Mouse (Mus musculus): ENCODE data around the gene Krt76.

Gene Krt76

DNA sequence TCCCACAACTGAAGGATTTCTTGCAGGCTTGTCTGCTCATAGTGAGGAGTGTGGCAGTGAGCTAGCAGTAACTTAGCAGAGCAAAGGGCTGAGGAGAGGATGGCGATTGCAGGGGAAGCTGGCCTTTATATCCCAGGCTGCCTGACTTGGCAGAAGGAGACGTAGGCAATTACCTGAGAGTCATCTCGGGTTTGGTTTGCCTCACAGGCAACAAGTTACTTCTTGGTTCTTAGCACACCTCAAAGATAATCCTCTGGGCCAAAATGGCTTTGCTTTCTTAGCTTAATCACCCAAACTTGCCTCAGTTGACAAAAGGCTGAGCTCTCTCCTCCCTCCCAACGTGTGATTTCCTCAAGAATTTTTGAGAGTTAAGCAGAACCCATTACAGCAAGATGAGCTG lies at the start of gene Krt76:
Gene Krt76 (minus strand): TSS at position 101 of the 400 bp plus-strand sequence.
- no peak for DNase-seq

DNA sequence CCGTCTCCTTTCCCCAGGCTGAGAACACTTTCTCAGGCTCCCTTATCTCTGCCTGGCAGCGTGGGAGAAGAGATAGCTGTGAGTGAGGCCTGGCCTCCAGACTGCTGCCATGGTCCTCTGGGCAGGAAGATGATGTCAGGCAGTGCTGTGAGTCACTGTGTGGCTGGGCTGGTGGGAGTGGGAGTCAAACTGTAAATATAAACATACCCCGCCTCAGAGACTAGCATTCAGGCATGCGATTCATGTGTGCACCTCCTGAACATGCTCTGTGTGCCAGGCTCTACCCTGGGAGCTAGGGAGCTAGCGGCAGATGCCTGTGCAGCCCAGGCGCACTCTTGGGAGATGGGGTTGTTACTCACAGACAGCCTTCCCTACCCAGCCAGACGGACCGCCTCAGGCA lies 49.2 kb upstream of the Krt76 start:
- no peak for DNase-seq

DNA sequence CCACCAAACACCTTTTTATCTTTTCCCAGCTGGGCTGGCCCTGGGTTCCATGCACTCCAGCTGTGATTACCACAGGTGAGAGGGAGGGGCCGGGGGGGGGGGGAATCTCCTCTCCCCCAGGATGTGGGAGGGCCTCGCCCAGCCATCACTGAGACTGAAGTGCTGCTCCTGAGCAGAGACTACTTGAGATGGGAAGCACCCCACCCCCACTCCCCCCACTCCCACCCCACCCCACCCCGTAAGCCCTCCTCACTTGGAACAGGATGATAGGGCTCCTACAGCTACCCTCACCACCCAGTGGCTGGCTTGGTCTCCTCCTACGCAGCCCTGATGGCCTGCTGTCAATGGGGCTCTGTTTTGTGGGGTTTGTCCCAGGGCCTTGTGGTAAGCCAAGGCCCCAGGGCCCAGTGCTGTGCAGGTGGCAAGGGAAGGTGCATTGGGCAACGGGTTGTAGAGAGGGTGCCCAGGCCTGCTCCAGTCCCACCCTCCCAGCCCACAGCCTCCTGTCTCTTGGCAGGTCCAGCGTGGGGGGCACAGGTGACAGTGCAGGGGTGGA lies 47.6 kb upstream of the Krt76 start, which contains the start of gene Krt79:
Gene Krt79 (minus strand): TSS at position 51 of the 556 bp plus-strand sequence.
- DNase-seq, result no peak

DNA sequence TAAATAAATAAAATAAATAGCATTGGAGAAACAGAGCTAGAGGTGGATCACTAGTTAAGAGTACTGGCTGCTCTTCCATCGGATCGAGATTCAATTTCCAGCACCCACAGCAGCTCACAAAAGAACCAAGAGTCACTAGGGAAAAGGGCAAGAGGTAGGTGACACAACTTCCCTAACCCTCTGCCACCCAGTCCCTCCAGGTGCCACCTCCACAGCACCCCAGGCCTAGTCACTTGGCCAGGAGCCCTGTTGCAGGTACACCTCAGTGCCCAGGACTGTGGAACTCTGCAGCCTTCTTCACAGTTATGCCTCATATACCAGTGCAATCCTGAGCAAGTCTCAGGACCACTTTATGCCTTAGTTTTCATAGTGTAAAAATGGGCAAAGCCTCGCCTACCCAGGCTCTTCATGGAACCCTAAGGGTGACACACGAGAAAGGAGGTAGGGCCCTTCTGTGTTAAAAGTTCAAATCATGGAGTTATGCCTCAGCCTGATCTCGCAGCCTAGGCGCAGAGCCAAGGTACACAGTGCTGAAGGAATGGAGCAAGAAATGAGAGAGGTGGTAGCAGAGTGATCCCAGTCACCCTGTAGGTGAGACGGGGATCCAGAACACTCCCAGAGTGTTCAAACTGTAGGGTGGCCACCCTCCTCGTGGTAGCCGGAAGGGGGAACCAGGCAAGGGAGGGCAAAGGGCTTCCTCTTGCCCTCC lies 46.0 kb upstream of the Krt76 start:
- DNase-seq, result no peak

DNA sequence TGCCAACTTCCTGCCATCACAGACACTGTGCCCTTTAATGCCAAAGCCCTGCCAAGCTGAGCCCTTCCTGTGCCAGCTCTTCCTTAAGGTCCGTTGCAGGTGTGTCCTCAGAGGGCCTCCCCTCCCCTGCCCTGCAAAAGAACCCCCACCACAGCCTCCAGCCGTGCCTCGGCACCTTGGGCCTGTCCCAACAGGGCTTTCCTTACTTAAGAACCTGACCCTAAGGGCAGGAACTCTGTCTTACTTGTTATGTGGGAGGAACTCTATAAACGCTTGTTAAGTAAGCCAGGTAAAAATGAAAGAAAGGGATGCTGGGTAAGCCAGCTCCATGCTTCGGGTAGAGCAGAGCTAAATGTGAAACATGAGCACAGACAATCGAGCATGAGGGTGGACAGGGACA lies 40.3 kb upstream of the Krt76 start:
- no peak for DNase-seq

DNA sequence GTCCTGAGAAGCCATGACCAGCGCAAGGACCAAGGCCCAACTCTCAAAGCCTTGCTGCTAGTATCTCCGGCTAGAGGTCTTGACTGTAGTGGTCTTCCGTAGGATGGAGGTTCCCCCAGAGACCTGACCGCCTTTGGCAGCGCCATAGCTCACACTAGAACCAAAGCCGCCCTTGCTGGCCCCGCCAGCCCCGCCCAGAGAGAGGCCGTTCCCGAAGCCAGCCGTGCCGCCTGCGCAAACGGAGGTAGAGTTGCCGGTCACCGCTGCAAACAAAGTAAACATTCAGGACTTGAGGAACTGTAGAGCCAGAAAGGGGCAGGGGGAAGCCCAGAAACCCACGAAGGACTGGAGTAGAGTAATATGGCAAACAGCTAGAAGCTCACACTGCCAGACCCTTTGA lies 36.9 kb upstream of the Krt76 start:
- DNase-seq, result no peak

DNA sequence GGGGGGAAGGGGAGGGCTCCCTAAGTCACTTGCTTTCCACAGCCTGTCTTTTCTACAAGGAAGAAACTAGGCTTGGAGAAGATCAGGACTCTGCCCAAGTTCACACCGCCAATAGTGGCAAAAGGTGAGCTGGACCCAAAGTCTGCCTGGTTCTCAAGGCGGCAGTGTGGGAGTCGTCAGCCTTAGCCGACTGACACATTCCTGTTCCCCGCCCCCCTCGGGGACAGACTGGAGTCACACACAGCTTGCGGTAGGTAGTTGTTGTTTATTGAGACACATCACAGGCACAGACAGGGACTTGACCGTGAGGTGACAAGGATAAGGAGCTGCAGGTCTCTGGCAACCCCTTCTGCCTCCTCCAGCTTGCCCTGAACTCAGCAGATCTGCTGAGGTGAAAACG lies 36.4 kb upstream of the Krt76 start:
- no peak for DNase-seq

DNA sequence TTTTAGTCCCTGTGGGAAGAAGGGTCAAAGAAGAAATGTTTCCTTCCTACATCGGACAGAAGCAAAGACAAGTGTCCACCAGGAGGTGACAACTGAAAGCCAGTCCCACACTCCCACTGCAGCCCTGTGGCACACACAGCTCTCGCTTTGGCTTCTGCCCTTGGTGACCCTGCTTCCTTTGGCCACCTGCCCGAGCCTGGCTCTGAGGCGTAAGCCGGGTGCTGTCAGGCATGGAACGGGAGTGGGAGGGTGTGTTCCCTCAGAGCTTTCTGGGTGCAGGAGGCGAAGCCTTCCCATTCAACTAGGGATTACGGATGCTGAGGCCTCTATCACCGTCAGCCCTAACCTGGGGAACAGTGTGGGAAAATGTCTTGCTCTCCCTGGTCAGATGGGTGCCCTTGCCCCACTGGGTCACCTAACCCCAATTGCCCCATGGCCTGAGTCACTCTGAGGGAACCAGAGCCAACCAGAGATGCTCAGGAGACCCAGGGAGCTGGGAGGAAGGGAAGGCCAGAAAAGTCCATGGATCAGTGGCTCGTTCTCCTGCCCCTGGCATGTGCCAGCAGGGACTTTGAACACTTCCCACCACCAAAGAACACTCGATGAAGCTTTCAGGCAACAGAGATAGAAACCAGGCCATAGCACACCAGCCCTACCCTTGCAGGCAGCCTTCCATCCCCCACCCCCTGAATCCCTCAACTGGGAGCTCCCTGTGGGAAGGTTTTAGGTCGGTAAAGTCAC lies 34.8 kb upstream of the Krt76 start:
- no peak for DNase-seq

DNA sequence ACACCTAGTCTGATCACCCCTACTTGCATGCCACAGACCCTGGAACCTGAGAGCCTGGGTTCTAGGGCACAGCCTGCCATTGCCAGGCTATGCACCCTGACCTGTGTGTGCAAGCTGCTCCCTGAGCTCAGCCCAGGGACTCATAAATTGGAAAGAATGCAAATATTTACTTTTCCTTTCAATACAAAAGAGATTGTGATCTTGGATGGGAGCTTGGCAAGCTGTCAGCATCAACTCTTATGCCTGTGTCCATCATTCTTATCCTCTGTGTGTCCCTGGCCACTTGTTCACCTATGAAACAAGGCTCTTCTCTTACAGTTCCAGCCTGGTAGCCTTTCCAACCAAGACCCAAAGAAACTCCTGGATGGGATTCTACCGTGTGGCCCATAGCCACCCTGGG lies 32.3 kb upstream of the Krt76 start:
- DNase-seq, result no peak

DNA sequence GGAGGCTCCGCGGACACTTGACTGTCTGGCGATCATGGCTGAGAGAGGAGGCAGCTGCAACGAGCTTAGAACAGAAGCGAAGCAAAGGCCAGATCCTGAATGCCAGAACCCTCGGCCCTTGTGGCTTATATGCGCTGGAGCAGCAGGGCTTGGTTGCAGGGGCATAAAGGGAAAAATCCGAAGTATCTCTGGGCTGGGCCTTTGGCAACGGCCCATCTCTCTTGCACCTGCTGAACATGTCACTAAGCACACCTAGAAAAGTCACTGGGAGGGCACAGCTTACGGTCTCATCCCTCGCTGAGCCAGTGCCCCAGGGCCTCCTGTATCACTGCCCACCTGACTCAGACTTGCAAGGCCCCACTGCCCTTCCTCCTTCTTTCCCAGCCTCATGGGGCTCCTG lies 31.9 kb upstream of the Krt76 start, which contains the start of gene Krt4:
Gene Krt4 (minus strand): TSS at position 101 of the 400 bp plus-strand sequence.
- no peak for DNase-seq

DNA sequence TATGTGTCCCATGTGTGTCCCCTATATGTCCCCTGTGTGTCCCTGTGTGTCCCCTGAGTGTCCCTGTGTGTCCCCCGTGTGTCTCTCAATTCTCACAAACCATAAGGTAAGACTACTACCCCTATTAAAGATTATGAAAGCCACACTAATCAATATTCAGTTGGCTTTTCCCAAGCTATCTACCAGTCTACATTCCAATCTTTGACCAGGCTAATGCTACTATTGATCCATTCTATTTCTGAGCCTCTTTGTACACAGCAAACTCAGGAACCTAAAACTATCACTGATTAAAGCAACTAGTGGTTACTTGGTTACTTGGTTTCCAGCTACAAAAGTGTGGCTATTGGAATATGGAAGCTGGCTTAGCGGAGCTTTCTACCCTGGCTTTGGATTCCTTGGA lies 29.6 kb upstream of the Krt76 start:
- no peak for DNase-seq

DNA sequence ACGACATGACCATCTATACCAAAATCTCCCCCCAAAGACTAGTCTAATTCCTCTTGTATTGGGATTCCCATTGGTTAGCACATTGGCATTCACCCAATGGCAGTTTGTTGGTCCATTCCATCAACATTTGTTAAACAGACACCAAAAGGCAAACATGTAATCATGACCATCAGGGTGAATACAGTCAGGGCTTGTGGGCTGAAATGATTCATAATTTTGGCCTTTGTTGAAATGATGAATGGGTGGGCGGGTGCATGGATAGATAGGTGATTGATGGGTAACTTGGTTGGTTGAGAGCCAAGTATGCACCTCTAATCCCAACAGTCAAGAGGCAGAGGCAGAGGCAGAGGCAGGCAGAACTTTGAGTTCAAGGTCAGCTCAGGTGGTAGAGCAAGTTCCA lies 23.4 kb upstream of the Krt76 start:
- no peak for DNase-seq

DNA sequence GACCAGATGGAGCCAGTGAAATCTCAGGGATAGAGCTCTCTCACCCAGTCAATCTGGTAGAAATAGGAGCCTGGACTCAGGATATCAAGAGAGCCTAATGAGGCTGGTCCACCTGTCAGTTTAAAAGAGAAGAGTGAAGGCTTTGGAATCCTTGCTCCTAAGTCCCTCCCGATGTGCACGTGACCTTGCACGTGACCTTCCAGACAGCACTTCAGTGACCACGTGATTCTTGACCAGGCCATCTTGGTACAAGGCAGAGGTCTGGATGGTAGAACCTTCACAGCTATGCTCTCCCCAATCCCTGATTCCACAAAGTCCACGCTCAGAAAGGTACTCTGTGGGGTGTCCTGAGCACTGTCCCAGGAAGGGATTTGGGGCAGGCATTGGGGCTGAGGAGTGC lies 12.1 kb upstream of the Krt76 start:
- DNase-seq, result no peak

DNA sequence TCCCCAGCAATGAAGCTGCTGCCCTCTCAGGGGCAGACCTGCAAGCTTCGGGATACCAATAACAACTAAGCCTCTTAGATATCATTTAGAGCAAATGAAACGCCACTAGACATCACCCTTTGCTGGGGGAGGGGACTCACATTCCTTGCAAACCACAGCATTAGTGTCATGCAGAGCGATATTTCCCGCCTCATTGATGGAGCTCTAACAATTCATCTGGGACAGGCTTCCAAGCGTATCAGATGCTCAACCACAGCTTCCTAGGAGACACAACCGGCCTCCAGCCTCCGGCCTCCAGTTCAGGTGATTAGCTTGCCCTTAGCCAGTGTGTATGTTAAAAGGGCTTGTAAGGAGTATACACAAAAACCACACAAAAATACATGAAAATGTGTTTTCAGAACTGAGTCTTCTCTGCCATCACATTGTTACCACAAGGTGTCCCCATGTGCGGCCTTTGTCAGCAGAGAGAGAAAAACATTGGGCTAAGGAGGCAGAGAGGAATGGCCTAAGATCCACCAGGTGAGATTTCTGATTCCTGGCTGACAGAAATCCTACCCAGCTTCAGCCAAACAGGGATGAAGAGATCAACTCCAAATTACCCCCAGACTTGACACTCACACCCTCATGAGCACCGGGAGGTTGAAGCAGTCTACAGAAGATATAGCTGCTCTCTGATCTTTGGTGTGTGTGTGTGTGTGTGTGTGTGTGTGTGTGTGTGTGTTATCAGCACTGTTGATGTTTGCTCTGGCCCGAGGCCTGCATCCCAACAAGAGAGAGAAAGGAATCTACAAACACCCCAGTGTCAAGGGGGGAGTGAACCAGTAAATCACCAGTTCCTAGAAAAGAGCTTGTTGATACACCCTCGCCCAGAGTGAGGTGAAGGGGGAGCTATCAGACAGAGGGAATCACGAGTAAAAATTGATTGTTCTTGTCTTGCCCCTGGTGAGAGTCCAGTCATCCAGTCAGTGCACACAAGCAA lies 9.7 kb upstream of the Krt76 start:
- DNase-seq, result no peak

DNA sequence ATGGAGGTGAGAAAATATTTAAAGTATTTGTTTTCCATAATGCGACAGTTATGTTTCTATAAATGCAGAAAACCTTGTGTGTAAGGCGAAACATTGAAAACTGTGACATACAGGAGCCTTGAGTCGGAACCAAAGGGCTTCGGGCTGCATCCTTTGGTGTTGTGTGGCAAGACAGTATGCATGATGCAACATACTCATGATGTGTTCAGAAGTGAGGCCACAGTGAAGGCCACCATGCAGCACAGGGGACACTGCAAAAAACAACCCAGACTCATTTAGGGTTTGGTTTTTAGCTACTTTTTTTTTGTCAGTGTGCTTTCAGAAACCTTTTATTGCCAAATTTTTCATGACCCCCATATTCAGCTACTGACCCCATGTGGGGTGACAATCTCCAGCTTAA lies 2.5 kb upstream of the Krt76 start:
- no peak for DNase-seq

DNA sequence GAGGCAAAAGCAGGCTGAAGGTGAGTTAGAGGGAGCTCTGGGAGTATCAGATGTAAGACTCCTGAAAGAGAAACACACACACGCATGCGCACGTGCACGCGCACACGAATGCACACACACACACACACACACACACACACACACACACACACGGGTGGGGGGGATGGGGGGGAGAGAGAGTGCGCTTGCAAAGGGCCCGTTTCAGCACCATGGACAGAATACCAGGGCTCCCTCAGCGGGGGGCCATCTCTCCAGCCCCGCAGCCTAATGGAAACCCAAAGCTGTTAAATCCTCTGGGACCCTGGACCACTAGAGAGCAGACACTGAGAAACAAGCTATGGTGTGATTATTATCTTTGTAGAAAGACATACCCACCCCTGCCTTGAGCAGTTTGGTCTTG lies 12.9 kb downstream of the Krt76 start:
- DNase-seq, result no peak

DNA sequence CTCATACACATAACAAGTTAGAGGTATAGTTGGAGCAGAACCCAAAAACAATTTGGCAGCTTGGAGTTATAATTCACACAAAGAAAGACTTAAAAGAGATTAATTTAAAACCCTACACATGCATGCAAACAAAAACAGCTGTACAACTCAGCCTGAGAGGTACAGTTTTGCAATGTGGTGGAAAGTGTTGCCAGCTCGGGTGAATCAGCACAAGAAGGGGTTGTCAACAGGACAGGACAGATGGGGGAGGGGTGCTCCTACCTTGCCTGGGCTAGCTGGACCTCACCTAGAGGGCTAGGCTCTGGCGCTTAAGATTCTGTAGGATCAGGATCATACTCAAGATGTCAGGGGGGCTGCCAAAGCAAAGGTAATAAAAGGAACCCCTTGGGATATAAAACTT lies 14.7 kb downstream of the Krt76 start:
- DNase-seq, result no peak

DNA sequence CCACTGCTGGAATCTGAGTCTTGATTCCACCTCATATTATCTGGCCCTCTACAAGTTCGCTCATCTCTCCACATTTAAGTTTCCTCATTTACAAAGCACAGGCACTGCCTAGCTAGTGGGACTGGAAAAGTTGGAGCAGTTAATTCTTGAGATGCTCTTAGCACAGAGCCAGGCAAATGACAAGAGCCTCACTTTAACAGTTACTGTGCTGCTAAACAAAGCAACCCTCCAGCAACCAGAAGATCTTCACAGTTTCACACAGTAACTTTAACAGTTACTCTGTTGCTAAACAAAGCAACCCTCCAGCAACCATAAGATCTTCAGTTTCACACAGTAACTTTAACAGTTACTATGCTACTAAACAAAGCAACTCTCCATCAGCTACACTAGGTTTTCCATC lies 18.3 kb downstream of the Krt76 start:
- DNase-seq, result no peak

DNA sequence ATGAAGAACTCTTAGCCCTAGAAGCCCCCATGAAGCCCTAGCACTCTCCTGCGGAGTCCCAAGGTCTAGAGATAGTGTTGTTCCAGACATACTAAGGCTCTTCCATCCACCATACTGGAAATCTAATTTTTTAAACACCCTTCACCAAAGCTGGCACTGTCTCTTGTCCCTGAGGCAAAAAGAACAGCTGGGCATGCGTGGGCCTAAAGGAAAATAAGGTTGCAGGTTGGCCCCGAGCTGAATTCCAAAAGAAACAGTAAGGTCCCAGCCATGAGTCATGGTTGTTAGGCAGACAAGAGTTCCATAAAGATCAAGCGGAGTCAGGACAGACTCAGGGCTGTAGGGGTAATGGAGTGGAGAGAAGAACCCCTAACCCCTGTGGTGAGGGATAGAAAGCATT lies 19.5 kb downstream of the Krt76 start:
- no peak for DNase-seq

DNA sequence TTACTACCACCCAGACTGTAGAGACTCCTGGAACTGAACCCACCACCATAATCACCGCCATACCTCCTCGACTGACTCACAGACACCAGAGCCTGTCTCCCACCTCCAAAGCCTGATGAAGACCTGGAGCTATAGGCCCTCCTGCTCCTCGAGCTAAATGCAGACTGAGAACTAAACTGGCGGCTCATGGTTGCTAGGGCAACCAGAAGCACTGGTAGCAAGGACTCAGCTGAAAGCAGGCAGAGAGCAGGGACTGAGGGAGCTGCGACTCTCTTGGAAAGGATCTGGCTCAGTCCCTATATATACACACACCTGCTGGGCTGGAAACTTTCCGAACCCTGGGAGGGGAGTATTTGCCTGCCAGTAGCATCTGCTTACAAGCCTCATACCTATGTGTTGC lies 23.3 kb downstream of the Krt76 start, which contains the start of gene Krt77:
Gene Krt77 (minus strand): TSS at position 275 of the 400 bp plus-strand sequence.
- DNase-seq, result no peak

DNA sequence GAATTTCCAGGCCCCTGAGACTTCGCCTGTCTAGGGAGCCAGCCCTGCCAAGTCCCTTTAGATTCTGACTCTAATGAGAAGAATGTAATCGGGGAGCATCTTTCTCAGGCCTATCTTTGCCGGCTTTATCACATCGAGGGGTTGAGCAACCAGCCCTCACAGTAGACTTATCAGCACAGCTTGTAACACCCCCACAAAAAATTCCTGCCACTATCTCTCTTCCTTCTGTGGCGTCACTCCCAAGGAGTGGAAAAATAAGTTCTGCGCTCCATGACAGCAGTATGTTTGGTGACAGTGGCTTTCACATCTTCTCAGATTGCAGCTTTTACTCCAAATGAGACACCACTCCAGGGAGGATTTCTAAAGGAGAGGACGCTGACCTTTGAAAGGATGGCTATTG lies 26.0 kb downstream of the Krt76 start:
- DNase-seq, result no peak

DNA sequence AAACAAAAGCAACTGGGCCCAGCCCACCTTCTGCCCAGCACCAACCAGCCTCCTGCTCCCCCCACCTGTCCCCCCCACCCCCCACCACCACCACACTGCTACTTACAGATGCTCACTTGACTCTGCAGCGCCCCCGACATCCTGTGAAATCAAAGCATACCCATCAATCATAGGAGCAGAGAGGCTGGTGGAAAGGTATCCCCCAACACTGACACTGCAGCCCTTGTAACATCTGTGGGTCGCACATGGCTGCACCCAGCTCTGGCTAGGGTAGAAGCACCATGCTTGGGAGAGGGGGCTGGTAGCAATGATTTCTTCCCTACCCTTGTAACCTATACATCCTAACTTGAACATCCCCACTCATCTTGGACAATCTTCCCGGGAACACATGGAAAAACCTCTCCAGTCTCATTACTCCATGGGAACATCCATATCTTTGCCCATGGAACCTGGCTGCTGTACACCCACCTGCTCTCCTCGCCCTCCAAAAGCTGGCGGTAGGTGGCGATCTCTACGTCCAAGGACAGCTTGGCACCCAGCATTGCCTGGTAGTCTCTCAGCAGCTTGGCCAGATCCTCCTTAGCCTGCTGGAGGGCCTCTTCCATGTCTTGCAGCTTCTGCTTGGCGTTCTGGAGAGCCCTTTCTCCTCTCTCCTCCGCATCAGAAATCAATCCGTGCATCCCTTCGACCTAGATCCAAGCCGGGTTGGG lies 32.1 kb downstream of the Krt76 start:
- DNase-seq, result no peak
